Mouse (Mus musculus) neural tube, embryonic 12.5 days (tissue): ENCODE measurements around the gene Nrxn1. TPM values are rescaled to one million over a fixed set of nuclear protein-coding genes. Genes with fewer than 3 reads are reported as not detected.

Experiments used
- ATAC-seq: fragments of 200-750 bp; cut with Nextera tagmentation; 2 replicates; pipeline ENCODE4 v1.8.0; 2017; ENCODE audit warnings: low read depth, mild to moderate bottlenecking, moderate TSS enrichment, moderate library complexity; ENCODE audit not compliant: low FRiP score
- H3K27ac ChIP-seq: fragments of 300-500 bp; sonication (generic); 2 replicates; pipeline ENCODE4 v1.5.1; 2016
- H3K27me3 ChIP-seq: fragments of 300-500 bp; sonication (generic); replicated peaks from 2 replicates; pipeline ENCODE4 v1.6.1; 2016; ENCODE audit warnings: mild to moderate bottlenecking
- H3K36me3 ChIP-seq: fragments of 300-500 bp; sonication (generic); 2 replicates; pipeline ENCODE4 v1.6.1; 2016; ENCODE audit warnings: mild to moderate bottlenecking
- H3K4me1 ChIP-seq: fragments of 300-500 bp; sonication (generic); 2 replicates; pipeline ENCODE4 v1.6.1; 2016
- H3K4me2 ChIP-seq: fragments of 300-500 bp; sonication (generic); replicated peaks from 2 replicates; pipeline ENCODE4 v1.6.1; 2016; ENCODE audit warnings: mild to moderate bottlenecking
- H3K4me3 ChIP-seq: fragments of 300-500 bp; sonication (generic); 2 replicates; pipeline ENCODE4 v1.5.1; 2016
- H3K9ac ChIP-seq: fragments of 300-500 bp; sonication (generic); 2 replicates; pipeline ENCODE4 v1.6.1; 2016; ENCODE audit warnings: mild to moderate bottlenecking
- H3K9me3 ChIP-seq: fragments of 300-500 bp; sonication (generic); 2 replicates; pipeline ENCODE4 v1.6.1; 2016; ENCODE audit warnings: mild to moderate bottlenecking
- WGBS: fragments of 180-500 bp; shearing (Covaris S2); methylation state at CpG from one replicate; pipeline ENCODE4 v1.1.7; 2016; 5-methylcytosine and 5-hydroxymethylcytosine counted together
- polyA plus RNA-seq: library from polyadenylated mRNA; unstranded; fragments of >200 nt; fragmentation: Nextera tagmentation; extraction: Ambion mirVana; gene quantifications from 2 replicates; pipeline ENCODE4 v1.2.1, GENCODE M21; 2016

Gene Nrxn1
- polyA plus RNA-seq, 1 experiment from 2014 or later, result 62.1 TPM

DNA sequence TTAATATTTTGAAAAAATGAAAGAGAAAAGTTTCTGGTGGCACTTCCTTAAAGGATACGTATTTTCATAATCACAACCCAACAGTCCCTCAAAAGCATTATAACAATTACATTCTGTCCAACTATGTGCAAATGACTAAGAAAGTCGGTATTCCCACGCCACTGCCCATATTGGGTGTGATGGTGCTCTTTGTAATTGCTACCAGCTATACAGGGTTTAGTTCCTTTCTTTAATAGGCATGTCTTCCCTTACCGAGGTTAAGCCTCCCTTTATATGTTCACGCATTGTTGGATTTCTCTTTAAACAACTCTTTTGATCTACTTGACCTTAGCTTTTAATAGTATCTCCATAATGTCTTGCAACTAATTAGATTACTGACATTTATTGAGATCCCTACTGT lies 18.1 kb downstream of the Nrxn1 start:
- Histone ChIP-seq H3K27ac (no peak overlapping the region), H3K36me3 (no peaks in the 10 kb centered on the region), H3K4me1 (no peaks in the 10 kb centered on the region), H3K9me3 (no peaks in the 10 kb centered on the region), H3K4me3 (no peak overlapping the region), H3K27me3 (no peaks in the 10 kb centered on the region), H3K4me2 (no peak overlapping the region), H3K9ac (no peak overlapping the region)
- 58% methylated on average over 5 of the region's 5 CpGs for WGBS
- ATAC-seq, result no peak

GRCm38 (mm10) chr17:91033466-91033865 lies 59.4 kb downstream of the Nrxn1 start:
- WGBS, result 42% methylated on average over 7 of the region's 7 CpGs
- Histone ChIP-seq H3K4me1 (no peaks in the 10 kb centered on the region), H3K9me3 (no peaks in the 10 kb centered on the region), H3K4me2 (no peak overlapping the region), H3K4me3 (no peak overlapping the region), H3K27ac (no peak overlapping the region), H3K9ac (no peak overlapping the region), H3K36me3 (no peaks in the 10 kb centered on the region), H3K27me3 (no peaks in the 10 kb centered on the region)
- no peak for ATAC-seq

DNA sequence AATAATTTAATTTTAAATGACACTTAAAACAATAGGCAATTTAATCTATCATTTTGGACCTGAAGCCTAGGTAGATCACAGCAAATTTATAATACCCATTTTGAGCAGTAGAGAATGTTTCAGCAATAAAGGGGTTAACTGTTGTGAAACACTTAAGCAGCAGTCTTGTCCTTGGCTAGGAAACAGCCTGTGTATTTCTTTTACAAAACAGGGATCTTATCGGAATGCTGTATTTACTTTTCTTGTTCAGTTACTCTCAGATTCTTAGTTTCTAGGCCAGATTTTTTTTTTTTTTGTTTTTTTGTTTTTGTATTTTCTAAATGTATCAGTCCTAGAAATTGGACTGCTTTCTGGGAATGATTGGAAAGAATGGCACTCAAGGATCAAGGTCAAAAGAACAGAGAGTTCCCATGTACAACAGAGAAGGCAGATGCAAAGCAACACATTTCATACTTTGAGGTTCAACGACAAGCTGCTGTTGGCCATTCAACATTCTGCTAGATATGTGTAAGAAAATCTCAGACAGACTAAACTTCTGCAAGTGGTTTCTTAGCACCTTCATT lies 67.7 kb downstream of the Nrxn1 start:
- Histone ChIP-seq H3K27me3 (no peaks in the 10 kb centered on the region), H3K9ac (no peak overlapping the region), H3K4me1 (no peaks in the 10 kb centered on the region), H3K4me3 (no peak overlapping the region), H3K27ac (no peak overlapping the region), H3K9me3 (no peaks in the 10 kb centered on the region), H3K36me3 (no peaks in the 10 kb centered on the region), H3K4me2 (no peak overlapping the region)
- WGBS, result 83% methylated on average over 2 of the region's 2 CpGs
- no peak for ATAC-seq

DNA sequence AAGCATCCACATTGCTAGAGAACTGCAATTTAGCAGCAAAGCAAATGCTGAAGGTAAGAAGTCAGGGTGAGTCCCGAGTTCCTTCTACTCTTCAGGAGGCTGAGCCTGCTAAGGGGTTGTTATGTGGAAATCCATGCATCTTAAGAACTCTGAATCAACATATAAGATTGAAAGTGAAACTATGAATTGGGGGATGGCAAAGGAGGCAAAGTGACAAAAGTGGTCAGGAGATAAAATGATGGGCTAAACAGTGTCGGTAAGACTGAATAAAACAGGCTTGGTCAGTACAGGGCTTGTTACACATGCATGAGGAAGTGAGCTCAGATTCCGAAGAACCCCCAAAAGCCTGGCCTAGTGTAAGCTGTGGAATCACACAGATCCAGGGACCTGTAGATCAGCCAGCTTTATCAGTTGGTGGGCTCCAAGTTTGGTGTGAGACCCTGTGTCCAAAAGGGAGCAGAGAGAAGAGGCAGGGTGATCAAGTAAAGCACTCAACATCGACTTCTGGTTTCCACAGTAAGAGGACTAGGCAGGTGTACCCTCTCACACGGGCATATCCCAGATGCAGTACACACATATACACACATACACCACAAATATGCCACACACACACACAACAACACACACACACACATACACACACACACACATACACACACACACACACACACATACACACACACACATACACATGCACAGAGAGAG lies 85.3 kb downstream of the Nrxn1 start:
- no peak for ATAC-seq
- WGBS, result 89% methylated on average over 5 of the region's 5 CpGs
- Histone ChIP-seq H3K36me3 (no peaks in the 10 kb centered on the region), H3K4me2 (no peak overlapping the region), H3K4me1 (no peaks in the 10 kb centered on the region), H3K9me3 (no peaks in the 10 kb centered on the region), H3K4me3 (no peak overlapping the region), H3K9ac (no peak overlapping the region), H3K27me3 (no peaks in the 10 kb centered on the region), H3K27ac (no peak overlapping the region)

- Histone ChIP-seq H3K4me1 (0 out of 2 replicates have a peak, but pooled peaks cover 2% of the 10 kb centered on the region), H3K4me2 (no peak overlapping the region), H3K27ac (no peak overlapping the region), H3K36me3 (no peaks in the 10 kb centered on the region), H3K4me3 (no peak overlapping the region), H3K27me3 (no peaks in the 10 kb centered on the region), H3K9me3 (no peaks in the 10 kb centered on the region), H3K9ac (no peak overlapping the region)
- ATAC-seq, result no peak
Measured at GRCm38 (mm10) chr17:91000389-91000788, 92.5 kb downstream of the Nrxn1 start.

DNA sequence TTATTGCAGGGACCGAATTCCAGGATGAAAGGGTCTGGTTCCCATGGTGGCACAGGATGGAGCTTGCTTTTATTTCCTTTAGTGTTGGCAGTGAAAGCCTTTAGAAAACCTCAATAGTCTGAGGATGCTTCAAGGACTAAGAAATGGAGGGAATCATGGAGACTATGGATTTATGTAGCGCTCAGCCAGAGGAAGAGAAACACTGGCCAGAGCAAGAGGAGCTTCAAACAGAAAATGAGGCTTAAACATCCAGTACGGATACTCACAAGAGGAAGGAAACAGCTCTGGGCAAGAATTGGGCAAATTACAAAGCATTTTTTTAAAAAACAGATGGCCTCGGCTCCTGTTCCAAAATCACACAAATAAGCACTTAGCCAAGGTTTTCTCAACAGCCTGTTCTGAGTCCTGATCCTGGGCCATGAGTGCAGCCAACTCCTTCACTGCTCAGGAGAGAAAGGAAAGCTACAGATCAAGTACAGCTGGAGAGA lies 93.2 kb downstream of the Nrxn1 start:
- Histone ChIP-seq H3K4me3 (no peak overlapping the region), H3K9me3 (no peaks in the 10 kb centered on the region), H3K27me3 (no peaks in the 10 kb centered on the region), H3K27ac (no peak overlapping the region), H3K9ac (no peak overlapping the region), H3K4me2 (no peak overlapping the region), H3K4me1 (0 out of 2 replicates have a peak, but pooled peaks cover 2% of the 10 kb centered on the region), H3K36me3 (no peaks in the 10 kb centered on the region)
- WGBS, result 54% methylated on average over 4 of the region's 4 CpGs
- peak; percentile 34; the same call in 1 of the 2 replicates for ATAC-seq

DNA sequence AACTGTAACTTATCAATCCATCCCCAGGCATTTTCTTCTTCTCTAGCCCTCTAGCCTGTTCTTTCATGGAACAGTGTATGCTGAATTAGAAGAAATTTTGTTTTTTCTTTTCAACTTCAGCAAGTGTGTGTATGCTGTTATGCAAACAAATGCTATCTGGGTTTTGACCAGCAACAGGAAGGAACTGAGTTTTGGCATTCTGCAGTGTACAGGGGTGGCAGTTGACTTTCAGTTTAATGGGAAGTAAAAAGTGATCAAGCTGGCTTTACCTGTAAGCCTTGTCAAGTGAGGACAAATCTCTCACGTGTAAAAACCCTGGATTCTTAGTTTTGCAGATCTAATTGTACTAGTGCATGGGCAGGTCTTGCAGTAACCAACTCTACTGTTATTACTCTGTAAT lies 95.2 kb downstream of the Nrxn1 start:
- no peak overlapping the region for H3K9ac ChIP-seq
- H3K27me3 ChIP-seq, result no peaks in the 10 kb centered on the region
- 78% methylated on average over 1 of the region's 1 CpGs for WGBS
- 0 out of 2 replicates have a peak, but pooled peaks cover 2% of the 10 kb centered on the region for H3K4me1 ChIP-seq
- ATAC-seq, result no peak
- H3K4me3 ChIP-seq, result no peak overlapping the region
- H3K36me3 ChIP-seq, result no peaks in the 10 kb centered on the region
- no peak overlapping the region for H3K27ac ChIP-seq
- no peak overlapping the region for H3K4me2 ChIP-seq
- H3K9me3 ChIP-seq, result no peaks in the 10 kb centered on the region

DNA sequence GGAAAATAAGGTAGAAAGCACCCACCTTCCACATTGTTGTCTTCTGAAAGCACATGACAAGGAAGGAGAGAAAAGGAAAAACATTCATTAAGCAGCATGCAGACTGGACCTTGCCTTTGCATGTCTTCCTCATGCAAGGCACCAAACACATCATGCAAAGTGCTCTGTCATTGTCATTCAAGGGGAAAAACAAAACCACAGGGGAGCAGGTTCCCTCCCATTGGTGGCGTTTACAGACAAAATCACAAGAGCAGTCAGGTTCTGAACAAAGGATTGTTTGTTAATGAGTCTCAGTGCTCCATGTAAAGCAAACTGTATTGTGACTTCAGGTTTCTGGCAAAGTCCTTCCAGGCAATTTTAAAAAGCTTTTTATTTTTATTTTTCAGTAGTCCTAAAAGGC lies 97.4 kb downstream of the Nrxn1 start:
- Histone ChIP-seq H3K9ac (no peak overlapping the region), H3K4me3 (no peak overlapping the region), H3K27ac (no peak overlapping the region), H3K27me3 (no peaks in the 10 kb centered on the region), H3K36me3 (no peaks in the 10 kb centered on the region), H3K4me2 (no peak overlapping the region), H3K4me1 (0 out of 2 replicates have a peak, but pooled peaks cover 2% of the 10 kb centered on the region), H3K9me3 (no peaks in the 10 kb centered on the region)
- ATAC-seq, result peak; percentile 67; the same call in 1 of the 2 replicates
- WGBS, result 3% methylated on average over 1 of the region's 1 CpGs

- no peak overlapping the region for H3K27ac ChIP-seq
- 0 out of 2 replicates have a peak, but pooled peaks cover 2% of the 10 kb centered on the region for H3K4me1 ChIP-seq
- H3K9me3 ChIP-seq, result no peaks in the 10 kb centered on the region
- ATAC-seq, result no peak
- H3K4me3 ChIP-seq, result no peak overlapping the region
- H3K9ac ChIP-seq, result no peak overlapping the region
- no peak overlapping the region for H3K4me2 ChIP-seq
- no peaks in the 10 kb centered on the region for H3K27me3 ChIP-seq
- no peaks in the 10 kb centered on the region for H3K36me3 ChIP-seq
- 42% methylated on average over 1 of the region's 1 CpGs for WGBS
Measured at GRCm38 (mm10) chr17:90994247-90994646, 98.6 kb downstream of the Nrxn1 start.

- Histone ChIP-seq H3K4me2 (no peak overlapping the region), H3K27ac (no peak overlapping the region), H3K36me3 (no peaks in the 10 kb centered on the region), H3K27me3 (no peaks in the 10 kb centered on the region), H3K9ac (no peak overlapping the region), H3K4me3 (no peak overlapping the region), H3K9me3 (no peaks in the 10 kb centered on the region), H3K4me1 (0 out of 2 replicates have a peak, but pooled peaks cover 2% of the 10 kb centered on the region)
- 79% methylated on average over 2 of the region's 2 CpGs for WGBS
- ATAC-seq, result no peak
Measured at GRCm38 (mm10) chr17:90990747-90991146, 102.1 kb downstream of the Nrxn1 start.

DNA sequence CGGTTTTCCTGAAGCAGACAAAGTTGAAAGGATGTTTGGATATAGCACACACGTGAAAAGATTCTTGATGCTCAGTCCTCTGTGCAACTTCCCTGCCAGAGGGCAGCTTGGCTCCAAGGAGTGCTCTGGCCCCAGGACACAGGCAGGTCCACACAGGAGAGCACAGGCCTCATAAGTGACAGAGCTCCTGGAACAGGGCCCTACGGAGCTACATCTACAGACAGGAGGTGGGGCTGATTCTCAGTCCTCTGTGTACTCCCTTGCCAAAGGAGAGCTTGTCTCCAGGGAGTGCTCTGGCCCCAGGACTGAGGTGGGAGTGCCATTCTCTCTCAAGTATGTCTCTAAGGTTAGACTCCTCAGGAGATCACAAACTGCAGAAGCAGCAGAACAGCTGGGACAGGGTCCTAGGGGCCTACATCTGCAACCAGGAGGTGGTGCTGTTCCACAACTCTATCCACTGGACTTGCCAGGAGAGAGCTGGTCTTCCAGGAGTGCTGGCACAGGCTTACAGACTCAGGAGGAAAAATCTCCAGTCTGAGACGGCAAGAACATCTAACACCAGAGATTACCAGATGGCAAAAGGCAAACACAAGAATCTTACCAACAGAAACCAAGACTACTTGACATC lies 129.9 kb downstream of the Nrxn1 start:
- WGBS, result 63% methylated on average over 4 of the region's 4 CpGs
- Histone ChIP-seq H3K27ac (no peak overlapping the region), H3K36me3 (no peaks in the 10 kb centered on the region), H3K4me2 (no peak overlapping the region), H3K9me3 (no peaks in the 10 kb centered on the region), H3K9ac (no peak overlapping the region), H3K4me1 (no peaks in the 10 kb centered on the region), H3K4me3 (no peak overlapping the region), H3K27me3 (no peaks in the 10 kb centered on the region)
- 0 out of 2 replicates have a peak, but pooled peaks have one; percentile 44 for ATAC-seq

DNA sequence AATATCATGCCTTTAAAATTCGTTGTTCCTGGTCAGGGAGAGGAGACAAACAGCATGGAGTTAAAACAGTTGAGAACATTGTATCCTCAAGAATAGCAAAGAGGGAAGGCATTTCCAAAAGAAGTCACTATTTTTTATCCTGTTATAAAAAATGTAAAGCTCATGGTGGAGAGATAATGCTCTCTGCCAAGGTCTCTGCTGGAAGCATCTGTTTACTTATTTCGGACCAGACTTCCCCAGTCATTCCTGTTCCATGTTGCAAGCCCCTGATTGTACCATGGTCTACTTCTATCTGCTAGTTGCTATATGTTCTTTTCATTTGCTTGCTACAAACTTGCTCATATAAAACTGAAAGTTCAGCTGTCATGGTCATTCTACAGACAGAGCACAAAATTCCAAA lies 137.7 kb downstream of the Nrxn1 start:
- Histone ChIP-seq H3K36me3 (no peaks in the 10 kb centered on the region), H3K27me3 (no peaks in the 10 kb centered on the region), H3K4me2 (no peak overlapping the region), H3K9ac (no peak overlapping the region), H3K4me3 (no peak overlapping the region), H3K4me1 (no peaks in the 10 kb centered on the region), H3K27ac (no peak overlapping the region), H3K9me3 (no peaks in the 10 kb centered on the region)
- 83% methylated on average over 2 of the region's 2 CpGs for WGBS
- ATAC-seq, result no peak
